Mouse (Mus musculus) c-Kit-positive CD71-positive TER-119-positive erythroid progenitor cells, embryonic 14.5 days (primary cell): ENCODE measurements around the gene Fkbp1b.
A peak's percentile ranks its signal among the peaks of the same experiment; 100 is the strongest.
"Not testable (repeated sequence)": the region's sequence is repeated elsewhere in the genome, so short reads cannot be mapped to it uniquely, and the experiment has no call there.

ENCODE experiments used
- DNase-seq: peaks from one replicate; pipeline ENCODE4 v3.0.0-alpha.2; 2013; ENCODE audit warnings: low spot score

Fkbp1b gene

GRCm38 (mm10) chr12:4843741-4844140 is 2.4 kb upstream of the Fkbp1b start:
- DNase-seq = peak; percentile 51

- peak; percentile 85 for DNase-seq
Measured at GRCm38 (mm10) chr12:4842890-4843597, 1.7 kb upstream of the Fkbp1b start, which contains the start of gene Wdcp. Gene Wdcp (plus strand): TSS chr12:4843303.

GRCm38 (mm10) chr12:4842456-4842855 is 1.1 kb upstream of the Fkbp1b start:
- DNase-seq = no peak

GRCm38 (mm10) chr12:4840741-4841140 is 650 bp downstream of the Fkbp1b start:
- DNase-seq = no peak

- DNase-seq = no peak
Measured at GRCm38 (mm10) chr12:4840010-4840409, 1.4 kb downstream of the Fkbp1b start.

- DNase-seq = no peak
Measured at GRCm38 (mm10) chr12:4836959-4837358, 4.4 kb downstream of the Fkbp1b start.

GRCm38 (mm10) chr12:4827256-4827655 is 14.1 kb downstream of the Fkbp1b start:
- no peak for DNase-seq

- peak; percentile 99 for DNase-seq
Measured at GRCm38 (mm10) chr12:4817361-4818101, 23.9 kb downstream of the Fkbp1b start, which contains the start of gene Sf3b6. Gene Sf3b6 (plus strand): TSS chr12:4817544.

GRCm38 (mm10) chr12:4816680-4817360 is 24.6 kb downstream of the Fkbp1b start:
- DNase-seq = no peak

- DNase-seq = no peak
Measured at GRCm38 (mm10) chr12:4813636-4814035, 27.8 kb downstream of the Fkbp1b start.

- no peak for DNase-seq
Measured at GRCm38 (mm10) chr12:4811705-4812104, 29.7 kb downstream of the Fkbp1b start.

- DNase-seq = no peak
Measured at GRCm38 (mm10) chr12:4811036-4811435, 30.4 kb downstream of the Fkbp1b start.

GRCm38 (mm10) chr12:4797471-4797870 is 43.9 kb downstream of the Fkbp1b start:
- not testable (repeated sequence) for DNase-seq

GRCm38 (mm10) chr12:4793718-4794117 is 47.7 kb downstream of the Fkbp1b start:
- DNase-seq = no peak

- not testable (repeated sequence) for DNase-seq
Measured at GRCm38 (mm10) chr12:4788128-4788527, 53.3 kb downstream of the Fkbp1b start.

GRCm38 (mm10) chr12:4784466-4784865 is 56.9 kb downstream of the Fkbp1b start:
- DNase-seq = no peak

GRCm38 (mm10) chr12:4783598-4783997 is 57.8 kb downstream of the Fkbp1b start:
- DNase-seq = no peak
